Mouse (Mus musculus): ENCODE measurements around the gene Gm16513. TPM values are rescaled to one million over a fixed set of nuclear protein-coding genes. Genes with fewer than 3 reads are reported as not detected.
"Not testable (repeated sequence)": the region's sequence is repeated elsewhere in the genome, so short reads cannot be mapped to it uniquely, and the experiment has no call there.

Gm16513 gene
- not detected in 2 replicates for total RNA-seq (2014; rRNA removed)
- polyA plus RNA-seq (2015; fragmentation: Nextera tagmentation; extraction: Ambion mirVana) = not detected in 2 replicates

GRCm38 (mm10) chr5:95182324-95182723, at the start of gene Gm16513:
TSS of gene Gm16513 (plus strand) at chr5:95182624.
- no CpG with 5 or more reads among the region's 1 CpGs for WGBS
- DNase-seq (ENCODE audit: low spot score); H3K4me3 ChIP-seq (ENCODE audit: low read length); H3K27ac ChIP-seq; H3K9ac ChIP-seq (replicated peaks; ENCODE audit: low read length); H3K4me1 ChIP-seq (ENCODE audit: insufficient read depth, low read length); ATAC-seq; H3K9me3 ChIP-seq (ENCODE audit: low read length); H3K27me3 ChIP-seq (ENCODE audit: insufficient read depth, low read length); H3K36me3 ChIP-seq (ENCODE audit: insufficient read depth, low read length); H3K4me2 ChIP-seq (ENCODE audit: low read depth, low read length): not testable (repeated sequence)

Other genes with a start within 250 kb of the Gm16513 start
- gene Gm6367, start 194.0 kb upstream of the Gm16513 start, total RNA-seq (2014; rRNA removed) = not detected in 2 replicates
- not detected in 2 replicates for gene Gm6367, start 194.0 kb upstream of the Gm16513 start, polyA plus RNA-seq (2015; fragmentation: Nextera tagmentation; extraction: Ambion mirVana)
- gene Gm7942, start 75.7 kb upstream of the Gm16513 start, total RNA-seq (2014; rRNA removed) = not detected in 2 replicates
- gene Gm7942, start 75.7 kb upstream of the Gm16513 start, polyA plus RNA-seq (2015; fragmentation: Nextera tagmentation; extraction: Ambion mirVana) = not detected in 2 replicates
- not detected in 2 replicates for gene Gm10424, start 90.1 kb downstream of the Gm16513 start, total RNA-seq (2014; rRNA removed)
- gene Gm10424, start 90.1 kb downstream of the Gm16513 start, polyA plus RNA-seq (2015; fragmentation: Nextera tagmentation; extraction: Ambion mirVana) = not detected in 2 replicates
- gene Gm3259, start 123.3 kb downstream of the Gm16513 start, total RNA-seq (2014; rRNA removed) = not detected in 2 replicates
- not detected in 2 replicates for gene Gm3259, start 123.3 kb downstream of the Gm16513 start, polyA plus RNA-seq (2015; fragmentation: Nextera tagmentation; extraction: Ambion mirVana)